ENCODE assay signal across 17 mouse cellular contexts in genomic region chr13:44038322-44038721, GRCm38 (mm10).
DNase-seq lines count a peak whose midpoint lies in the region; ATAC-seq and TF ChIP-seq lines count a peak whose summit lies in the region.
"Had no signal": no experiment of that assay in that cellular context is flagged by ENCODE, and none has a peak within 500 bp of the region (broad histone marks: within the 10 kb centered on the region; RNA-seq: fewer than 3 reads in every experiment).

No protein-coding gene starts in this region.

- no peak for TF ChIP-seq EP300 in heart, adult 2 months (IDR thresholded peaks at IDR 0.05; ENCODE audit: insufficient read depth, low read depth, low read length)

- peak overlapping the region; percentile 18; the same call in 1 of the 2 replicates for H3K27ac ChIP-seq in heart, embryonic 12.5 days (ENCODE audit: poor library complexity, severe bottlenecking)
- H3K27ac ChIP-seq in heart, adult 2 months, result no peak overlapping the region
- peak overlapping the region; percentile 59 for H3K27ac ChIP-seq in kidney, embryonic 15.5 days
- H3K27ac ChIP-seq: midbrain, embryonic 10.5 days had no signal

- ATAC-seq in heart, embryonic 12.5 days (ENCODE audit: insufficient number of reproducible peaks, low FRiP score), result no peak
- peak; percentile 89 for ATAC-seq in kidney, embryonic 15.5 days (replicated peaks; ENCODE audit: low FRiP score)
- ATAC-seq: forebrain, embryonic 16.5 days; liver, postnatal 0 days had no signal

- no peaks in the 10 kb centered on the region for H3K9me3 ChIP-seq in heart, embryonic 12.5 days (replicated peaks)
- no peaks in the 10 kb centered on the region for H3K9me3 ChIP-seq in kidney, embryonic 15.5 days (replicated peaks)
- H3K9me3 ChIP-seq: midbrain, embryonic 10.5 days had no signal

- no peak overlapping the region for H3K4me3 ChIP-seq in heart, embryonic 12.5 days
- H3K4me3 ChIP-seq in heart, adult 2 months, result no peak overlapping the region
- H3K4me3 ChIP-seq in kidney, embryonic 15.5 days (replicated peaks), result no peak overlapping the region
- H3K4me3 ChIP-seq: midbrain, embryonic 10.5 days; myocyte had no signal

- DNase-seq in heart, adult 2 months, result no peak
- no peak for DNase-seq in kidney, adult 8-10 months
- DNase-seq in brain, adult 2 months (ENCODE audit: low read depth, low spot score), result peak; percentile 70
- DNase-seq in kidney, postnatal 10 days, result peak; percentile 42
- no peak for DNase-seq in urinary bladder, adult 2 months (ENCODE audit: low spot score)
- no peak for DNase-seq in frontal cortex, postnatal 10 days (ENCODE audit: low spot score in 2 of 2)
- DNase-seq: adrenal gland, adult 2 months; cerebellum, adult 9-11 months; gastrocnemius, postnatal 25 days; left cerebral cortex, postnatal 4 days; liver, postnatal 0 days; thymus, adult 18-20 months had no signal

- H3K27me3 ChIP-seq in heart, embryonic 12.5 days (replicated peaks), result no peaks in the 10 kb centered on the region
- no peaks in the 10 kb centered on the region for H3K27me3 ChIP-seq in heart, adult 2 months (ENCODE audit: control insufficient read depth, insufficient read depth, low read length)
- no peaks in the 10 kb centered on the region for H3K27me3 ChIP-seq in kidney, embryonic 15.5 days

- H3K9ac ChIP-seq in heart, embryonic 12.5 days, result no peak overlapping the region
- H3K9ac ChIP-seq in heart, adult 2 months (ENCODE audit: low read depth, low read length), result no peak overlapping the region
- no peak overlapping the region for H3K9ac ChIP-seq in kidney, embryonic 15.5 days
- H3K9ac ChIP-seq: liver, postnatal 0 days had no signal

- H3K79me2 ChIP-seq in heart, adult 2 months (replicated peaks; ENCODE audit: control insufficient read depth, insufficient read depth, low read length), result no peaks in the 10 kb centered on the region

- H3K4me1 ChIP-seq in heart, embryonic 12.5 days (replicated peaks), result peaks cover 27% of the 10 kb centered on the region
- H3K4me1 ChIP-seq in heart, adult 2 months (ENCODE audit: control insufficient read depth, insufficient read depth, low read length), result peaks cover 9% of the 10 kb centered on the region
- peaks cover 38% of the 10 kb centered on the region for H3K4me1 ChIP-seq in kidney, embryonic 15.5 days

- 26% methylated on average over 7 of the region's 7 CpGs for WGBS in heart, embryonic 12.5 days
- WGBS in heart, adult 2 months, result 56% methylated on average over 7 of the region's 7 CpGs
- 21% methylated on average over 7 of the region's 7 CpGs for WGBS in kidney, embryonic 15.5 days

- H3K36me3 ChIP-seq in heart, embryonic 12.5 days, result no peaks in the 10 kb centered on the region
- peaks cover 6% of the 10 kb centered on the region for H3K36me3 ChIP-seq in heart, adult 2 months (ENCODE audit: control insufficient read depth, insufficient read depth, low read length)
- H3K36me3 ChIP-seq in kidney, embryonic 15.5 days, result no peaks in the 10 kb centered on the region
- H3K36me3 ChIP-seq: midbrain, embryonic 10.5 days had no signal

- TF ChIP-seq POLR2A in heart, adult 2 months (IDR thresholded peaks at IDR 0.05; ENCODE audit: insufficient read depth, low read depth, low read length), result no peak

- H3K4me2 ChIP-seq in heart, embryonic 12.5 days, result no peak overlapping the region
- no peak overlapping the region for H3K4me2 ChIP-seq in kidney, embryonic 15.5 days

- no peak for TF ChIP-seq CTCF in heart, adult 2 months (IDR thresholded peaks at IDR 0.05)

- intact Hi-C loops in heart, adult 2 months (cut with DNase I), result no loop called here

Comparison
In these comparisons a context has a peak if more than half of its experiments do, and no peak if none do; other contexts are left out.
1. DNase-seq: peak in brain, adult 2 months (single experiment) and kidney, postnatal 10 days (single experiment); none in heart, adult 2 months (0 of 2), kidney, adult 8-10 months (0 of 2), urinary bladder, adult 2 months (single experiment) and frontal cortex, postnatal 10 days (0 of 2).